Mouse (Mus musculus): Measurements from ENCODE around the gene Mzf1.

Mzf1 gene

GRCm38 (mm10) chr7:12998053-12998452 lies 56.5 kb downstream of the Mzf1 start, which contains the start of gene Slc27a5:
Gene Slc27a5, minus strand, starts transcription at chr7:12998192.
- no peak for DNase-seq

GRCm38 (mm10) chr7:12997230-12997629 lies 57.3 kb downstream of the Mzf1 start:
- DNase-seq = no peak

- no peak for DNase-seq
Measured at GRCm38 (mm10) chr7:12995862-12996261, 58.7 kb downstream of the Mzf1 start.

- no peak for DNase-seq
Measured at GRCm38 (mm10) chr7:12993148-12993547, 61.4 kb downstream of the Mzf1 start.

Data from embryo, embryonic 11 days (tissue).